Mouse (Mus musculus) megakaryocyte, embryonic 14.5 days (primary cell): ENCODE measurements at regions not wholly inside any gene's neighbourhood (a gene's known extent, or its start where the extent isn't known, plus 50 kb on each side); places are given as distances from the start of the nearest gene placed in this dataset.

ENCODE experiments used
- H3K27me3 ChIP-seq: replicated peaks from 2 replicates; pipeline ENCODE3; 2012; ENCODE audit warnings: inconsistent platforms
- H3K36me3 ChIP-seq: replicated peaks from 2 replicates; pipeline ENCODE3; 2012; ENCODE audit warnings: low read length, inconsistent platforms, mixed read lengths
- H3K4me1 ChIP-seq: 2 replicates; pipeline ENCODE4 v1.6.1; 2012; ENCODE audit warnings: inconsistent platforms
- H3K4me3 ChIP-seq: replicated peaks from 2 replicates; pipeline ENCODE3; 2012; ENCODE audit warnings: moderate library complexity, mild to moderate bottlenecking, inconsistent platforms
- H3K9me3 ChIP-seq: 2 replicates; pipeline ENCODE4 v1.6.1; 2012; ENCODE audit warnings: inconsistent platforms
- FLI1 ChIP-seq: IDR thresholded peaks from 2 replicates; pipeline ENCODE4 v1.6.1; 2012; ENCODE audit warnings: low read length, inconsistent platforms, mixed read lengths
- GATA1 ChIP-seq: IDR thresholded peaks from 3 replicates; pipeline ENCODE4 v1.6.1; 2012; ENCODE audit warnings: mixed read lengths, low read length, inconsistent platforms, borderline replicate concordance

GRCm38 (mm10) chr6:32739162-32739745, 151.3 kb upstream of the Plxna4 start:
- Histone ChIP-seq H3K4me1 (no peaks in the 10 kb centered on the region), H3K4me3 (no peak overlapping the region), H3K36me3 (no peaks in the 10 kb centered on the region), H3K9me3 (peaks cover 18% of the 10 kb centered on the region), H3K27me3 (peaks cover 19% of the 10 kb centered on the region)
- TF ChIP-seq FLI1 (no peak), GATA1 (no peak)

- TF ChIP-seq GATA1 (no peak), FLI1 (no peak)
- no peaks in the 10 kb centered on the region for H3K36me3 ChIP-seq
- peaks cover 21% of the 10 kb centered on the region for H3K27me3 ChIP-seq
- H3K4me3 ChIP-seq, result no peak overlapping the region
- H3K9me3 ChIP-seq, result peaks cover 22% of the 10 kb centered on the region
- H3K4me1 ChIP-seq, result no peaks in the 10 kb centered on the region
Measured at GRCm38 (mm10) chr6:32728706-32729105, 140.7 kb upstream of the Plxna4 start.

GRCm38 (mm10) chr6:32726571-32726970, 138.6 kb upstream of the Plxna4 start:
- Histone ChIP-seq H3K36me3 (no peaks in the 10 kb centered on the region), H3K4me1 (no peaks in the 10 kb centered on the region), H3K4me3 (no peak overlapping the region), H3K27me3 (peaks cover 30% of the 10 kb centered on the region), H3K9me3 (peaks cover 21% of the 10 kb centered on the region)
- no peak for TF ChIP-seq GATA1
- TF ChIP-seq FLI1, result no peak

GRCm38 (mm10) chr6:32717860-32718259, 129.9 kb upstream of the Plxna4 start:
- H3K36me3 ChIP-seq, result no peaks in the 10 kb centered on the region

DNA sequence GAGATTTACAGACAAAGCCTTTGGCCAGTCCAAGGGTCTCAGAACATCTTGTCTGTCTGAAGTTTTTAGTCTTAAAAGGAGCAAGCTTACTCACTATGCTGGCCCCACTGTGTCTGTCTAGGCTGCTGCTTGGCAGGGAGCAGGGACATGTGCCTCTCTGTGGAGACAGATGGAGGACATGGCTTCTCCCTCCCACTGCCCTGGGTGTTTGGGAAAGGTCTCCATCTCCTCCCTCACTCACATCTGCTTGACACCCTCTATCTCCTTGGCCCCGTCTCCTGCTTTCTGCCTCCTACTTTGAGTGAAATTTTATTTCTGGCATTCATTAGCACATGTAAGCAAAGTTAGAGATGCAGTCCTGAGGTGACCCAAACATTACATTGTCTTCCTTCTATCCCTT, 127.1 kb upstream of the Plxna4 start:
- Histone ChIP-seq H3K9me3 (peaks cover 15% of the 10 kb centered on the region), H3K27me3 (peaks cover 85% of the 10 kb centered on the region), H3K4me3 (no peak overlapping the region), H3K4me1 (no peaks in the 10 kb centered on the region), H3K36me3 (no peaks in the 10 kb centered on the region)
- TF ChIP-seq FLI1, result no peak
- no peak for TF ChIP-seq GATA1

More at GRCm38 (mm10) chr6:32717860-32718259, 129.9 kb upstream of the Plxna4 start:
- H3K4me1 ChIP-seq, result no peaks in the 10 kb centered on the region
- no peak for TF ChIP-seq GATA1
- no peak for TF ChIP-seq FLI1
- no peak overlapping the region for H3K4me3 ChIP-seq
- peaks cover 15% of the 10 kb centered on the region for H3K9me3 ChIP-seq
- H3K27me3 ChIP-seq, result peaks cover 75% of the 10 kb centered on the region

- Histone ChIP-seq H3K4me1 (no peaks in the 10 kb centered on the region), H3K36me3 (no peaks in the 10 kb centered on the region), H3K27me3 (peaks cover 64% of the 10 kb centered on the region), H3K9me3 (peaks cover 13% of the 10 kb centered on the region), H3K4me3 (no peak overlapping the region)
- no peak for TF ChIP-seq GATA1
- no peak for TF ChIP-seq FLI1
Measured at GRCm38 (mm10) chr6:32710208-32710607, 122.2 kb upstream of the Plxna4 start.

GRCm38 (mm10) chr6:32709566-32709965, 121.6 kb upstream of the Plxna4 start:
- H3K36me3 ChIP-seq, result no peaks in the 10 kb centered on the region
- no peaks in the 10 kb centered on the region for H3K4me1 ChIP-seq
- no peak for TF ChIP-seq GATA1
- TF ChIP-seq FLI1, result no peak
- peaks cover 58% of the 10 kb centered on the region for H3K27me3 ChIP-seq
- H3K4me3 ChIP-seq, result no peak overlapping the region
- peaks cover 8% of the 10 kb centered on the region for H3K9me3 ChIP-seq

DNA sequence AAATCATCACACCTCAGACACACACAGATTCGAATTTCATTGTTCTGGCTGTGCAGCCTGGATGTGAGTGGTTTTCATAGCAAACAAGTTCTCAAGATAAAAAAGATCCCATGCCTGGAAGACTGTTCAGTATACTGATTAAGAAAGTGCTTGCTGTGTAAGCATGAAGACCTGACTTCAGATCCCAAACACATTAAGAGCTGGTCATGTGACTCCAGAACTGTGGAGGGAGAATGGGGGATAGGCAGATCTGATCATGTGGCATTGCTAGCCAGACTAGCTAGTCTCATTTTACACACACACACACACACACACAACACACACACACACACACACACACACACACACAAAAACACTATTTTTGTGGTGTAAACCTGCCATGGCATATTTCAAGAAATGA, 119.4 kb upstream of the Plxna4 start:
- TF ChIP-seq GATA1 (no peak), FLI1 (no peak)
- Histone ChIP-seq H3K27me3 (peaks cover 46% of the 10 kb centered on the region), H3K4me3 (no peak overlapping the region), H3K9me3 (peaks cover 4% of the 10 kb centered on the region; the same call in 1 of the 2 replicates), H3K4me1 (no peaks in the 10 kb centered on the region), H3K36me3 (no peaks in the 10 kb centered on the region)

DNA sequence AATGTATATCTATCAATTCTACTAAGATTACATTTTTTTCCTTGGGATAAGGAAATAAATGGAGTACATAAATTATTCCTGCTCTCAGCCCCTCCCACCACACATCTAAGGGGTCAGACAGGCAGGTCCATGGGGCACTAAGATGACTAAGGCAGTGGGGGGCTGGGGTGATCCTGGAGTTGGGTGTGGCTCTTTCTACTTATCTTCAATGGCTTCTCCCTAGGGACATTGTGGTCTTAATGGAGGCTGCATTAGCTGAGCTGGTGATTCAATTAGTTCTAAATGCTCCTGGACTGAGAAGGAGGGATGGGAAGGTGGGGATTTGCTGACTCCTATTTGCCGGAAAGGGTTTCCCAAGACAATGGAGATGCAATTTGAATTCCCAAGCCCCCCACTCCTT, 118.4 kb upstream of the Plxna4 start:
- Histone ChIP-seq H3K4me3 (no peak overlapping the region), H3K9me3 (peaks cover 9% of the 10 kb centered on the region; the same call in 1 of the 2 replicates), H3K4me1 (no peaks in the 10 kb centered on the region), H3K27me3 (peaks cover 39% of the 10 kb centered on the region), H3K36me3 (no peaks in the 10 kb centered on the region)
- TF ChIP-seq GATA1, result no peak
- TF ChIP-seq FLI1, result no peak

- no peaks in the 10 kb centered on the region for H3K4me1 ChIP-seq
Measured at GRCm38 (mm10) chr6:32703466-32703865, 115.5 kb upstream of the Plxna4 start.

GRCm38 (mm10) chr6:32702245-32702791, 114.3 kb upstream of the Plxna4 start:
- Histone ChIP-seq H3K9me3 (peaks cover 9% of the 10 kb centered on the region; the same call in 1 of the 2 replicates), H3K4me1 (no peaks in the 10 kb centered on the region), H3K27me3 (peaks cover 18% of the 10 kb centered on the region), H3K4me3 (no peak overlapping the region), H3K36me3 (no peaks in the 10 kb centered on the region)
- TF ChIP-seq FLI1 (no peak), GATA1 (no peak)

More at GRCm38 (mm10) chr6:32703466-32703865, 115.5 kb upstream of the Plxna4 start:
- Histone ChIP-seq H3K9me3 (peaks cover 9% of the 10 kb centered on the region; the same call in 1 of the 2 replicates), H3K27me3 (peaks cover 20% of the 10 kb centered on the region), H3K36me3 (no peaks in the 10 kb centered on the region), H3K4me3 (no peak overlapping the region)
- TF ChIP-seq GATA1, result no peak
- TF ChIP-seq FLI1, result no peak
